ENCODE assay signal across 11 mouse cellular contexts in the genomic region with DNA sequence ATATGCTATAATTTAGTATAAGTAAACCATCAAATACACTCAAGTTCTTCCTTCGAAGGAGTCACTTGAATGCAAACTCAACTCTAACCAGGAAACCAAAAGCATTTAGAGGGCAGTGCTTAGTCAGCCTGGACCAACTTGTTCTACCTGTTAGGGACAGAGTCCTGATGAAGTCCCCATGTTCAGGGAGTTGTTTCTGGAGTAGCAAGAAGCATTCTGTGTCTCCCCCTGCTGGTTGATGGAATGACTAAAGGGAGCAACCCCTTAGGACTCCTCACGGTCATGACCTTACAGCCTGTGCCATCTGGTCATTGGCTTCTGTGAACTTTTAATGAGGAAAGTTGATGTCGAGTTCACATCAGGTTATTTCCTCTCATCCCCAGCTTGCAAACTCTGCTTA.
DNase-seq lines count a peak whose midpoint lies in the region; ATAC-seq and TF ChIP-seq lines count a peak whose summit lies in the region.
"Had no signal": no experiment of that assay in that cellular context is flagged by ENCODE, and none has a peak within 500 bp of the region (broad histone marks: within the 10 kb centered on the region; RNA-seq: fewer than 3 reads in every experiment).

No protein-coding gene starts in this region.

- H3K36me3 ChIP-seq in intestine, embryonic 14.5 days (ENCODE audit: control insufficient read depth, insufficient read depth, low read length), result no peaks in the 10 kb centered on the region
- H3K36me3 ChIP-seq in intestine, embryonic 15.5 days, result no peaks in the 10 kb centered on the region
- no peaks in the 10 kb centered on the region for H3K36me3 ChIP-seq in hindbrain, postnatal 0 days (ENCODE audit: insufficient read depth, low read length)
- H3K36me3 ChIP-seq: embryonic facial prominence, embryonic 13.5 days; limb, embryonic 12.5 days; stomach, embryonic 15.5 days had no signal

- peak; percentile 56 for TF ChIP-seq CTCF in hindbrain, postnatal 0 days (IDR thresholded peaks at IDR 0.05; ENCODE audit: low read depth)

- no peak overlapping the region for H3K4me3 ChIP-seq in intestine, embryonic 14.5 days (ENCODE audit: low read depth, low read length)
- no peak overlapping the region for H3K4me3 ChIP-seq in intestine, embryonic 15.5 days (replicated peaks)
- H3K4me3 ChIP-seq in hindbrain, postnatal 0 days (ENCODE audit: low read length), result no peak overlapping the region
- H3K4me3 ChIP-seq: embryonic facial prominence, embryonic 13.5 days; limb, embryonic 12.5 days; stomach, embryonic 15.5 days had no signal

- 36% methylated on average over 3 of the region's 3 CpGs for WGBS in intestine, embryonic 14.5 days
- WGBS in intestine, embryonic 15.5 days, result 30% methylated on average over 3 of the region's 3 CpGs
- WGBS in hindbrain, postnatal 0 days, result 48% methylated on average over 3 of the region's 3 CpGs

- DNase-seq in intestine, embryonic 14.5 days (ENCODE audit: low spot score), result peak; percentile 55
- peak; percentile 59 for DNase-seq in ZHBTc4 (ENCODE audit: low read depth, low spot score)
- peak; percentile 50 for DNase-seq in hindbrain, postnatal 0 days (ENCODE audit: low spot score)
- DNase-seq in natural killer cell, adult 2 months (ENCODE audit: low spot score in 2 of 2), result peak; percentile 82 to 86
- DNase-seq in urinary bladder, postnatal 10 days (ENCODE audit: low spot score), result peak; percentile 17

- ATAC-seq in intestine, embryonic 14.5 days (replicated peaks; ENCODE audit: low FRiP score, low TSS enrichment, low read depth), result no peak
- no peak for ATAC-seq in intestine, embryonic 15.5 days
- ATAC-seq in CD4-positive, CD25-positive, alpha-beta regulatory T cell, adult 4 months, result peak; percentile 89
- ATAC-seq in hindbrain, postnatal 0 days, result no peak
- ATAC-seq in erythroblast, adult 5-6 weeks (replicated peaks; ENCODE audit: low FRiP score, poor library complexity, severe bottlenecking), result no peak

- H3K27ac ChIP-seq in intestine, embryonic 14.5 days (ENCODE audit: low read depth), result no peak overlapping the region
- H3K27ac ChIP-seq in intestine, embryonic 15.5 days, result no peak overlapping the region
- H3K27ac ChIP-seq in hindbrain, postnatal 0 days, result no peak overlapping the region
- H3K27ac ChIP-seq: embryonic facial prominence, embryonic 13.5 days; limb, embryonic 12.5 days; stomach, embryonic 15.5 days had no signal

- H3K4me2 ChIP-seq in intestine, embryonic 14.5 days (ENCODE audit: low read length), result no peak overlapping the region
- no peak overlapping the region for H3K4me2 ChIP-seq in intestine, embryonic 15.5 days (replicated peaks)
- H3K4me2 ChIP-seq in hindbrain, postnatal 0 days (ENCODE audit: low read depth, low read length), result no peak overlapping the region
- H3K4me2 ChIP-seq: embryonic facial prominence, embryonic 13.5 days; limb, embryonic 12.5 days; stomach, embryonic 15.5 days had no signal

- no peaks in the 10 kb centered on the region for H3K4me1 ChIP-seq in intestine, embryonic 14.5 days (replicated peaks; ENCODE audit: control insufficient read depth, insufficient read depth, low read length)
- no peaks in the 10 kb centered on the region for H3K4me1 ChIP-seq in intestine, embryonic 15.5 days (replicated peaks)
- no peaks in the 10 kb centered on the region for H3K4me1 ChIP-seq in hindbrain, postnatal 0 days (ENCODE audit: insufficient read depth, low read length)
- H3K4me1 ChIP-seq: embryonic facial prominence, embryonic 13.5 days; limb, embryonic 12.5 days; stomach, embryonic 15.5 days had no signal

- no peak overlapping the region for H3K9ac ChIP-seq in intestine, embryonic 14.5 days (ENCODE audit: low read length)
- H3K9ac ChIP-seq in intestine, embryonic 15.5 days, result no peak overlapping the region
- no peak overlapping the region for H3K9ac ChIP-seq in hindbrain, postnatal 0 days (replicated peaks; ENCODE audit: low read length)
- H3K9ac ChIP-seq: embryonic facial prominence, embryonic 13.5 days; limb, embryonic 12.5 days; stomach, embryonic 15.5 days had no signal

- no peaks in the 10 kb centered on the region for H3K9me3 ChIP-seq in intestine, embryonic 14.5 days (ENCODE audit: control insufficient read depth, low read length)
- H3K9me3 ChIP-seq in intestine, embryonic 15.5 days, result no peaks in the 10 kb centered on the region
- no peaks in the 10 kb centered on the region; the same call in 1 of the 2 replicates for H3K9me3 ChIP-seq in hindbrain, postnatal 0 days (ENCODE audit: low read length)
- H3K9me3 ChIP-seq: embryonic facial prominence, embryonic 13.5 days; limb, embryonic 12.5 days; stomach, embryonic 15.5 days had no signal

- no peaks in the 10 kb centered on the region for H3K27me3 ChIP-seq in intestine, embryonic 14.5 days (replicated peaks; ENCODE audit: control insufficient read depth, insufficient read depth, low read length)
- no peaks in the 10 kb centered on the region for H3K27me3 ChIP-seq in intestine, embryonic 15.5 days (replicated peaks)
- no peaks in the 10 kb centered on the region for H3K27me3 ChIP-seq in hindbrain, postnatal 0 days (ENCODE audit: insufficient read depth, low read length)
- H3K27me3 ChIP-seq: embryonic facial prominence, embryonic 13.5 days; limb, embryonic 12.5 days; stomach, embryonic 15.5 days had no signal

Comparison
In these comparisons a context has a peak if more than half of its experiments do, and no peak if none do; other contexts are left out.
1. DNase-seq: peak in every context shown above with its lines; median percentile 84 in natural killer cell, adult 2 months; 59 in ZHBTc4; 55 in intestine, embryonic 14.5 days; 50 in hindbrain, postnatal 0 days; 17 in urinary bladder, postnatal 10 days.